Mouse (Mus musculus): ENCODE measurements at regions not wholly inside any gene's neighbourhood (a gene's known extent, or its start where the extent isn't known, plus 50 kb on each side); places are given as distances from the start of the nearest gene placed in this dataset.
"Not testable (repeated sequence)": the region's sequence is repeated elsewhere in the genome, so short reads cannot be mapped to it uniquely, and the experiment has no call there.

- no peak for DNase-seq (ENCODE audit: extremely low spot score in 1 of 2, low spot score in 1 of 2)
Observed at GRCm38 (mm10) chr2:55182416-55182815, 253.4 kb upstream of the Kcnj3 start.

DNA sequence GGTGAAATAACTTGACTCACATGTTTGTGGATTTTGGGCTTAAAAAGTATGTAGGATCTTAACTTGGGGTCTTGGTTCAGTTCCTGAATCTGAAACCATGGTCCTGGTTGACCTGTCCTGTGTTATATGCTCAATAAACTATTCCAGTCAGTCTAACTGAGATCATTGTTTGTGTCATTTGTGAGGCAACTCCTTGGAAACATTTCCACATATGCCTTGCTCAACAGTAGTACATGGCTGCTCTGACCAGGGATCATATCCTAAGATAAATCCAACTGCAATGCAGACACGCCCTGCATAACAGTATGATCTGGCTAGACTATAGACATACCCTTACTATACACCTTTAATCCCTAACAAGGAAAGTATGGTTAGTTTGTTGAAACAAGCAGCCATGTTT lies 228.9 kb upstream of the Kcnj3 start:
- DNase-seq (ENCODE audit: extremely low spot score in 1 of 2, low spot score in 1 of 2), result no peak

DNA sequence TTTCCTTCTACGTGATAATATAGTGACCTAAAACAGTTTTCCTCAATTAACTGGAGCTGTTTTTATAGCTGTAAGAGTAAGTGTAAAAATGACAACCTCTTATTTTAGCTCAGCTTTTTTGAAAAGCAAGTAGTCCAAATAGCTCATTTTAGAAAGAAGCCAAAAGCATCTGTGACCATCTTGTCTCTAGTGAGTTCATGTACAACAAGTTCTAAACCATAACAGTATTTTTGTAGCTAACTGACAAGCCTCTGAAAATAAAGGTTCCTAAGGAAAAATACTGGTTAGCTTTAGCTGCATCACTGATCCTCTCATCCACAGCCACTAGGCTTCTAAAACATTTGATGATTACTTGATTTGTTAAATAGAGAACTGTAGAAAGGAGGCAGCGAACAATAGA lies 227.2 kb upstream of the Kcnj3 start:
- peak; percentile 5 to 26 for DNase-seq (ENCODE audit: extremely low spot score in 1 of 2, low spot score in 1 of 2)

DNA sequence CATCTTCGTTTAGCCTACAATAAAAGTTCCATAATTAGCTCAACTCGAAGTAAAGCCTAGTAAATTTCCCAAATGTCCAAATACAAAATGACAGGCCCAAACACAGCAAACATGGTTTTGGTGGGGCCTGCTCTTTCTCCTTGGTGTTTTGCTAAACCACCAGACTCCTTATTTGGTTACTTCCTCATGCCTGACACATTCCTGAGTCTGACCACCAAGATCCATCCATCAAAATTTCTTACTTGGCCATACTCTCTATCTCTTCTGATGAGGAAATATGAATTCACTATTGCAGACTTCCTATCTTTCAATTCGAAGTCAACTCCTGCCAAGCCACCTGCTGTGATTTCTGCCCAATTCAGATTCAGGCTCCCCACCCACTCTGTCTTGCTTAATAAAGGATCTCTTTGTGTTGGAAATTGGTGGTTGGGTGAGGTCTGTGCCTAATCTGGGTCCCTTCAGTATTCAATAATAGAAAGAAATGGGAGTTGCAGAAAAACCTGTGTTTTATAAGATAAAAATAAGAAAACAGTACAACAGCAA lies 225.9 kb upstream of the Kcnj3 start:
- no peak for DNase-seq (ENCODE audit: extremely low spot score in 1 of 2, low spot score in 1 of 2)

GRCm38 (mm10) chr2:55211281-55211680 lies 224.5 kb upstream of the Kcnj3 start:
- DNase-seq (ENCODE audit: extremely low spot score in 1 of 2, low spot score in 1 of 2), result no peak

DNA sequence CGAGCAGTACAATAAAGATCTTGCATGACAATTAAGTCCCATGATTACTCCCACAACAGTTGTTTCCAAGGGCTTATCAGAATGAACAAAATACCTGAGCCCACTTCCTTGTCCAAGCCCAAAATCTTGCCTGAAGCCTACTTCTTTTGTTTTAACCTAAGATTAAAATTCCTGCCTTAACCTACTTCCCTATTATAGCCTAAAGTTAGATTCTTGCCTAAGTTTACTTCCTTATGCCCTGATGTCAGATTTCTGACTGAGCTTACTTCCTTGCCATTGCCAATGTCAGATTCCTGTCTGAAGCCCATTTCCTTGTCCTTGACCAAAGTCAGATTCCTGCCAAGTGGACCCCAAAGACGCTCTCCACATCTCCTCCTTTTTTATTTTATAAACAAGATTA lies 213.7 kb upstream of the Kcnj3 start:
- no peak for DNase-seq (ENCODE audit: extremely low spot score in 1 of 2, low spot score in 1 of 2)

DNA sequence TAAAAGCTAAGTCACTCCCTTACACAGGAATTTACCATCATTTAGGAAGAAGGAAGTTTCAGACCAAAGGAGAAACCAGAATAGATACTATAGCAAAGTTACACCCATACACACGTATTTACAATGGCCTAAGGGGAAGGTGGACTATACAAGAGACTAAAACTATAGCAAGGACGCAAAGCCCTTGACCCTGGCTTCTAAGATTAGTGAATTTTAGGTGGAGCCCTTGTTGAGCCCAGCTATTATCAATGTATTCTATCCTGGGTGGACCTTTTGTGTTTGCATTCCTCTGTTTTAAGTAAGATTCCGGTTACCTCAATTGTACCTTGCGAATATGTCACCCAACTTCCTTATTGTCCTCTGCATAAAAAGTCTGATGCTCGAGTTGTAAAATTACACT lies 213.0 kb upstream of the Kcnj3 start:
- DNase-seq (ENCODE audit: extremely low spot score in 1 of 2, low spot score in 1 of 2), result not testable (repeated sequence)

- DNase-seq (ENCODE audit: extremely low spot score in 1 of 2, low spot score in 1 of 2), result no peak
Observed at GRCm38 (mm10) chr2:55228131-55228797, 207.5 kb upstream of the Kcnj3 start.

GRCm38 (mm10) chr2:55231841-55232240 lies 203.9 kb upstream of the Kcnj3 start:
- no peak for DNase-seq (ENCODE audit: extremely low spot score in 1 of 2, low spot score in 1 of 2)

DNA sequence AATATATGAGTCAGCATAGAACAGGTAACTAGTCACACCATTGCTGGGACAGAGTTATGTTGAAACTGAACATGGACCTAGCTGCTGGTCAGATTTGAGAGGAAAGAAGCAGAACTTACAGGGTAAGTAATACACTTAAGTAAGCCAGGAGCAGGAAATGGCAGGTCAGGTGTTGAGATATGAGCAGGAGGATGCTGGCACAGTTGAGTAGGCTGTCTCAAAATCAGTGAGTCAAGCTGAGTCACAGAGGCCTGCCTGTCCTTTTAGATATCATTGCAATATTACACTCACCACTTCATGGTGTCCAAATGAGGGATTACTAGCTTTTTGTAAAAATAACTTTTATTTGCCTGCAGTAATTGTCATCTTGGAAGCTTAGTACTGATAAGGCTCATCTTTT lies 182.6 kb upstream of the Kcnj3 start:
- no peak for DNase-seq (ENCODE audit: extremely low spot score in 1 of 2, low spot score in 1 of 2)

DNA sequence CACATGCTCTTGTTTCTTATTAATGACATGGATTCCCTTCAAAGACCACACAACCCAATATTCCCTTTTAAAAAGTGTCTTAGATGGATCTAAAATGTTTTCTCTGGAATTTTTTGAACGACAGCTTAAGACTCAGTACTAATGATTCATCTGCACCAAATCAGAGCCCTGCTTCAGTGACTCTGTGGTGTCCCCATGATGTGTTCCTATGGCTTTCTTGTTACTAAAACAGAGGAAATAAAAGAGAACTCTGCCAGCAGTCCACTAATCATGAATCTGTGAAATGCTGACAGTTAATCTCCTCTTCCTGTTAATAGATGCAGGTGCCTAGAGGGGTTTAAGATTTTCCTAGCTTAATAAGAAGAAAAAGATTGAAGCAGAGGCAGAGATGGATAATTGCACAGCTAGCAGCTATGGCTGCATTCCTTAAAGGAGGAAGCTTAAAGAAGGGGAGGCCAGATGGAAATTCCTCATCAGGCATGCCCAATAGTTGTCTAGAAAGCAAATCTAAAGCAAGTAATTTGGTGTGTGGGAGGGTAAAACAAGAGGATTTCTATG lies 173.0 kb upstream of the Kcnj3 start:
- no peak for DNase-seq (ENCODE audit: extremely low spot score in 1 of 2, low spot score in 1 of 2)

- DNase-seq (ENCODE audit: extremely low spot score in 1 of 2, low spot score in 1 of 2), result no peak
Observed at GRCm38 (mm10) chr2:55263847-55264449, 171.8 kb upstream of the Kcnj3 start.

GRCm38 (mm10) chr2:55306387-55306786 lies 129.4 kb upstream of the Kcnj3 start:
- peak in 1 of 2 experiments; percentile 59 for DNase-seq (ENCODE audit: extremely low spot score in 1 of 2, low spot score in 1 of 2)

GRCm38 (mm10) chr2:55315627-55316026 lies 120.1 kb upstream of the Kcnj3 start:
- no peak for DNase-seq (ENCODE audit: extremely low spot score in 1 of 2, low spot score in 1 of 2)

DNA sequence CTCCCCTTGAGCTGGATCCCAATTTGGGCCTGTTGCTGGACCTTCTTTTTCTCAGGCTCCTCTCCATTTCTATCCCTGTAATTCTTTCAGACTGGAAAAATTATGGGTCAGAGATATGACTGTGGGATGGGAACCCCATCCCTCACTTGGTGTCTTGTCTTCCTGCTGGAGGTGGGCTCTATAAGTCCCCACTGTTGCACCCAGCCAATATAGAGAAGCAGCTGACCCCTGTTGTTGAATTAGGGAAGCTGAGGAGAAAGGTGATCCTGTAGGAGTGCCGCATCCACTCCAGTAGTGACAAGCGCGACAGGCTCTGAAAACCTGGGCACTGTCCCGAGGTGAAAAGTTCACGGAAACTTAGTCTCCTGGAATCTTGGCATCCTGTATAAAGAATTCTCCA lies 81.7 kb upstream of the Kcnj3 start:
- not testable (repeated sequence) for DNase-seq (ENCODE audit: extremely low spot score in 1 of 2, low spot score in 1 of 2)
